Mouse (Mus musculus) Patski (cell line): ENCODE measurements around the gene Prelp. TPM values are rescaled to one million over a fixed set of nuclear protein-coding genes. Genes with fewer than 3 reads are reported as not detected.

Experiments
- ATAC-seq: fragments of 100-300 bp; one replicate; pipeline ENCODE4 v1.8.0; 2021
- CTCF ChIA-PET: fragments of 350-600 bp; sonication (Branson Sonifier 250); formaldehyde crosslinking; loops from one replicate; lab custom pipeline; 2022; ENCODE audit warnings: inconsistent platforms; lab: Charles Lee
- POLR2A ChIA-PET: fragments of 350-600 bp; sonication (Branson Sonifier 250); formaldehyde crosslinking; loops from one replicate; lab custom pipeline; 2022; ENCODE audit warnings: antibody characterized with exemption, inconsistent platforms; lab: Charles Lee
- DNase-seq: peaks from one replicate; pipeline ENCODE4 v3.0.0-alpha.2; 2011; ENCODE audit warnings: low read depth, low spot score
- H3K27me3 ChIP-seq: fragments of 371-371 bp; one replicate; pipeline ENCODE4 v1.5.1; 2021
- CTCF ChIP-seq: fragments of 100-300 bp; IDR thresholded peaks from one replicate; pipeline ENCODE4 v1.5.1; 2021
- in situ Hi-C: fragments of 300-500 bp; cut with MboI; formaldehyde crosslinking; loops from 3 replicates; pipeline ENCODE4 v1.11.1; 2018; ENCODE audit warnings: low pct_unique_long_range_greater_than_20kb, mixed read lengths
- polyA plus RNA-seq: library from polyadenylated mRNA; unstranded; gene quantifications from one replicate; pipeline ENCODE4 v1.2.3, GENCODE M21; 2021

The Prelp gene
- polyA plus RNA-seq, 1 experiment from 2014 or later, result 0.05 TPM

DNA sequence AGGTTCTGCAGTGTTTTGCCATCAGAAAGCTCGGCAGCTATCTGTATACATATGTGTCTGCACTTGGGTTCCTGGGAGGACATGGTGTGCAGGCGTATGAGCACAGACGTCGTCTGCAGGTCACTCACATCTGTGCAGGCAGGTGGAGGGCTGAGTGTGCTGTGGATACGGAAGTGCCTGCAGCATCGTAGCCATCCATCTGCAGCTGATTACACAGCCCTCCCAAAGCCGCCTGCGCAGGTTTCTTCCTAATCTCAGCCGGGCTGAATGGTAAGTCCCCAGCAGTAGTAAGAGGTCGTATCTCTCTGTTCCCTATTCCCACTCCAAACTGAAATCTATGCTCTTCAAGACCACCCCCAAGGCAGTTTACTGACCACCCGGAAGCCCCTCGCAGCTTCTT lies 14.8 kb downstream of the Prelp start:
- ATAC-seq (no peak), DNase-seq (no peak)
- H3K27me3 ChIP-seq, result no peaks in the 10 kb centered on the region
- in situ Hi-C loops, result loop anchor here (25.0 kb wide), 1 partner anchor 519 kb away; no protein-coding TSS in a partner anchor
- ChIA-PET POLR2A (no interaction called here), CTCF (interaction anchor here (1.0 to 1.4 kb wide), 3 partner anchors 7 to 147 kb away, joined by 3 read pairs; no protein-coding TSS in a partner anchor)
- TF ChIP-seq CTCF, result no peak

- H3K27me3 ChIP-seq, result no peaks in the 10 kb centered on the region
- CTCF ChIA-PET, result interaction anchor here (1.2 to 2.4 kb wide), 3 partner anchors 59 to 153 kb away, joined by 4 to 9 read pairs (median 4); no protein-coding TSS in a partner anchor
- in situ Hi-C loops, result loop anchor here (5.0 to 25.0 kb wide), 2 partner anchors 284 to 514 kb away; no protein-coding TSS in a partner anchor
- ATAC-seq (no peak), DNase-seq (no peak)
- POLR2A ChIA-PET, result no interaction called here
- no peak for TF ChIP-seq CTCF
Observed at GRCm38 (mm10) chr1:133900825-133901224, 20.4 kb downstream of the Prelp start.

DNA sequence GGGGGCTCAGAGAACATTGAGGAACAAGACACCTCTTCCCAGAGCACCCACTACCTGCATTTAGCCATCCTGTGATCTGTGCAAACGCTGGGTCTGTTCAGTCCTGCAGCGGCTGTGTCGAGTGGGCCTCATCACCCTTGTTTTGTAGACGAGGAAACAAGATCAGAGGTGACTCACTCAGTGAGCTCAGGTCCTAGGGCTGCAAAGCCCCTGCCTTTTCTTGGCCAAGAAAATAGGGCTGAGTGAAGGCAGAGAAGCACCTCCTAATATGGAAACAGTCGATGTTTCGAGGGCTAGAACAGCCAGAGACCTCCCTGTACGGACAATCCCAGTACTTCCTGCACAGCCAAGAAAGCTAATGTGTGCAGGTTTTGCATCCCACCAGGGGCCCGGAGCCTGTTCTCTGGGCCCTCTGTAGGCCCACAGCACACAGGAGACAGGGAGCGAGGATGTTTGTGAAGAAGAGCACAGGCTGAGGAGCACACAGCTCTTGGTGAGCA lies 22.1 kb downstream of the Prelp start:
- in situ Hi-C loops, result no loop called here
- ChIA-PET CTCF (interaction anchor here (0.8 to 1.7 kb wide), 4 partner anchors 8 to 162 kb away, joined by 3 to 4 read pairs (median 4); no protein-coding TSS in a partner anchor), POLR2A (no interaction called here)
- ATAC-seq (no peak), DNase-seq (no peak)
- H3K27me3 ChIP-seq, result no peaks in the 10 kb centered on the region
- TF ChIP-seq CTCF, result no peak

DNA sequence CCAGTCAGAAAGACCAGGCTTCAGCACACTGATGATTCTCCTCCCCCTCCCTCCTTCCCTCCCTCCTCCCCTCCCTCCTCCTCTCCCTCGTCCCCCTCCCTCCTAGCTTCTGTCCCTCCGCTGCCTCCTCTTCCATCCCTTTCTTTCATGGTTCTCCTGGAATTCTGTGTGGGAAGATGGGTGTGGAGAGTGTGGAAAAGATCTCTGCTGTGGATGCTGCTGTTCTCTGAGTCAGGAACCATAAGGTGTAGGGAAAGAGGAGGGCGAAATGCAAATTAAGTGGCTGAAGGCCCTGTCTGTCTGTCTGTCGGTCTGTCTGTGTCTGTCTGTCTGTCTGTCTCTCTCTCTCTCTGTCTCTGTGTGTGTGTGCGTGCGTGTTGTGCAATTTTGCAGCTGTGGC lies 23.9 kb downstream of the Prelp start:
- POLR2A ChIA-PET, result no interaction called here
- ATAC-seq, result no peak

GRCm38 (mm10) chr1:133891489-133891888 lies 29.7 kb downstream of the Prelp start:
- H3K27me3 ChIP-seq, result no peaks in the 10 kb centered on the region
- POLR2A ChIA-PET, result interaction anchor here (0.9 kb wide), 1 partner anchor 58 kb away, joined by 3 read pairs; no protein-coding TSS in a partner anchor
- ATAC-seq (no peak), DNase-seq (no peak)
- TF ChIP-seq CTCF, result no peak
- CTCF ChIA-PET, result interaction anchor here (1.2 to 1.5 kb wide), 2 partner anchors 109 to 155 kb away, joined by 3 read pairs; no protein-coding TSS in a partner anchor
- in situ Hi-C loops, result loop anchor here (5.0 kb wide), 2 partner anchors 49 to 154 kb away; no protein-coding TSS in a partner anchor

More for the DNA sequence above, 23.9 kb downstream of the Prelp start:
- no peak for DNase-seq
- no peaks in the 10 kb centered on the region for H3K27me3 ChIP-seq
- in situ Hi-C loops, result no loop called here
- CTCF ChIA-PET, result interaction anchor here (1.8 to 4.4 kb wide), 5 partner anchors 40 to 195 kb away, joined by 3 to 39 read pairs (median 6); no protein-coding TSS in a partner anchor
- TF ChIP-seq CTCF, result no peak

GRCm38 (mm10) chr1:133889949-133890598 lies 31.1 kb downstream of the Prelp start:
- ChIA-PET CTCF (no interaction called here), POLR2A (no interaction called here)
- ATAC-seq (no peak), DNase-seq (no peak)
- in situ Hi-C loops, result loop anchor here (5.0 kb wide), 2 partner anchors 48 to 153 kb away; no protein-coding TSS in a partner anchor
- no peak for TF ChIP-seq CTCF
- no peaks in the 10 kb centered on the region for H3K27me3 ChIP-seq

- in situ Hi-C loops, result no loop called here
- TF ChIP-seq CTCF, result no peak
- CTCF ChIA-PET, result no interaction called here
- POLR2A ChIA-PET, result no interaction called here
- no peak for ATAC-seq
- DNase-seq, result no peak
- H3K27me3 ChIP-seq, result no peaks in the 10 kb centered on the region
Observed at GRCm38 (mm10) chr1:133887538-133888250, 33.5 kb downstream of the Prelp start.

GRCm38 (mm10) chr1:133887044-133887443 lies 34.2 kb downstream of the Prelp start:
- DNase-seq, result no peak
- POLR2A ChIA-PET, result no interaction called here
- ATAC-seq, result no peak
- no peak for TF ChIP-seq CTCF
- in situ Hi-C loops, result no loop called here
- CTCF ChIA-PET, result interaction anchor here (1.7 kb wide), 1 partner anchor 20 kb away, joined by 3 read pairs; no protein-coding TSS in a partner anchor
- H3K27me3 ChIP-seq, result no peaks in the 10 kb centered on the region

- ATAC-seq, result no peak
- in situ Hi-C loops, result no loop called here
- CTCF ChIA-PET, result interaction anchor here (1.7 kb wide), 1 partner anchor 19 kb away, joined by 3 read pairs; no protein-coding TSS in a partner anchor
- POLR2A ChIA-PET, result interaction anchor here (0.9 kb wide), 1 partner anchor 147 kb away, joined by 3 read pairs; no protein-coding TSS in a partner anchor
- no peak for TF ChIP-seq CTCF
- DNase-seq, result no peak
- H3K27me3 ChIP-seq, result no peaks in the 10 kb centered on the region
Observed at GRCm38 (mm10) chr1:133886431-133886830, 34.8 kb downstream of the Prelp start.

- no peaks in the 10 kb centered on the region for H3K27me3 ChIP-seq
- CTCF ChIA-PET, result interaction anchor here (1.7 kb wide), 1 partner anchor 19 kb away, joined by 3 read pairs; no protein-coding TSS in a partner anchor
- in situ Hi-C loops, result no loop called here
- POLR2A ChIA-PET, result interaction anchor here (0.9 kb wide), 1 partner anchor 146 kb away, joined by 3 read pairs; no protein-coding TSS in a partner anchor
- ATAC-seq (no peak), DNase-seq (no peak)
- TF ChIP-seq CTCF, result no peak
Observed at GRCm38 (mm10) chr1:133885811-133886210, 35.4 kb downstream of the Prelp start.
